Mouse (Mus musculus) erythroblast, embryonic 14.5 days (primary cell): ENCODE measurements around the gene Sgms1.
"Not testable (repeated sequence)": the region's sequence is repeated elsewhere in the genome, so short reads cannot be mapped to it uniquely, and the experiment has no call there.

Experiments
- GATA1 ChIP-seq: IDR thresholded peaks from 2 replicates; pipeline ENCODE4 v1.6.1; 2012; ENCODE audit warnings: low read length, inconsistent platforms, mixed read lengths
- TAL1 ChIP-seq: IDR thresholded peaks from 3 replicates; pipeline ENCODE4 v1.6.1; 2012; ENCODE audit warnings: low read length, inconsistent platforms, mixed read lengths

GRCm38 (mm10) chr19:32317347-32317746, 72.2 kb downstream of the Sgms1 start:
- not testable (repeated sequence) for TF ChIP-seq GATA1, TAL1
